Mouse (Mus musculus): Measurements from ENCODE around the gene Rabgap1l.

DNA sequence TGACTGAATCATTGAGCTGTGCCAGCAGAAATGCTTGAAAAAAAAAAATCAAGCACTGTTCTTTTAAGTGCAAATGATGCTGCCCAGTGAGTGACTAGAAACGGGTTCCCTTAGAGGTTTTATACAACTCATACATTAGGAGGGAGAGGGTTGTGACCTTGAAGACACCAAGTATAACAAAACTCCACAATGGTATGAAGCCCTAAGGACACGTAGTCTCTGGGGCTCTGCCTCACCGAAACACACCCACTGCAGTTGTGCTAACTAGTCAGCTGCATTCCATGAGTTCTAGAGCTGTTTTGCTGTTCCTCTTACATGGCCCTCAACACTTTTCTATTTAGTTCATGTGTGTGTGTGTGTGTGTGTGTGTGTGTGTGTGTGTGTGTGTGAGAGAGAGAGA, 141.3 kb downstream of the Rabgap1l start:
- no peak for TF ChIP-seq CTCF (IDR thresholded peaks at IDR 0.05; ENCODE audit: control insufficient read depth, insufficient read depth, insufficient replicate concordance, low read depth, low read length)
- no peak for TF ChIP-seq POLR2A (IDR thresholded peaks at IDR 0.05; ENCODE audit: control insufficient read depth, low read depth, low read length)
